Mouse (Mus musculus) lung, postnatal 0 days (tissue): ENCODE results near the gene Nlrc3. TPM values are rescaled to one million over a fixed set of nuclear protein-coding genes. Genes with fewer than 3 reads are reported as not detected.

Experiments used
- ATAC-seq: fragments of 200-750 bp; cut with Nextera tagmentation; 2 replicates; pipeline ENCODE4 v1.8.0; 2017; ENCODE audit warnings: moderate library complexity
- DNase-seq: peaks from one replicate; pipeline ENCODE4 v3.0.0-alpha.2; 2016; ENCODE audit warnings: low spot score
- H3K27ac ChIP-seq: fragments of 300-500 bp; sonication (generic); 2 replicates; pipeline ENCODE4 v1.5.1; 2014; ENCODE audit warnings: antibody characterized with exemption, mild to moderate bottlenecking, low read length, mixed read lengths
- H3K27me3 ChIP-seq: fragments of 300-500 bp; sonication (generic); replicated peaks from 2 replicates; pipeline ENCODE4 v1.6.1; 2014; ENCODE audit warnings: low read length, mixed read lengths; ENCODE audit not compliant: insufficient read depth
- H3K36me3 ChIP-seq: fragments of 300-500 bp; sonication (generic); 2 replicates; pipeline ENCODE4 v1.6.1; 2014; ENCODE audit warnings: low read length, mixed read lengths; ENCODE audit not compliant: insufficient read depth
- H3K4me1 ChIP-seq: fragments of 300-500 bp; sonication (generic); 2 replicates; pipeline ENCODE4 v1.6.1; 2014; ENCODE audit warnings: antibody characterized with exemption, low read depth, low read length, mixed read lengths; ENCODE audit not compliant: insufficient read depth
- H3K4me2 ChIP-seq: fragments of 300-500 bp; sonication (generic); replicated peaks from 2 replicates; pipeline ENCODE4 v1.6.1; 2014; ENCODE audit warnings: low read depth, mild to moderate bottlenecking, low read length, moderate library complexity, mixed read lengths
- H3K4me3 ChIP-seq: fragments of 300-500 bp; sonication (generic); 2 replicates; pipeline ENCODE4 v1.5.1; 2014; ENCODE audit warnings: low read depth, low read length
- H3K9ac ChIP-seq: fragments of 300-500 bp; sonication (generic); replicated peaks from 2 replicates; pipeline ENCODE4 v1.6.1; 2014; ENCODE audit warnings: low read depth, mild to moderate bottlenecking
- H3K9me3 ChIP-seq: fragments of 300-500 bp; sonication (generic); 2 replicates; pipeline ENCODE4 v1.6.1; 2016; ENCODE audit warnings: low read length, mixed read lengths
- CTCF ChIP-seq: IDR thresholded peaks from 2 replicates; pipeline ENCODE4 v1.5.1; 2016; ENCODE audit warnings: antibody characterized with exemption, mild to moderate bottlenecking
- EP300 ChIP-seq: IDR thresholded peaks from 2 replicates; pipeline ENCODE4 v1.6.1; 2016; ENCODE audit warnings: antibody characterized with exemption, mild to moderate bottlenecking, control low read depth
- WGBS: fragments of 180-500 bp; shearing (Covaris S2); extraction: QIAGEN DNeasy Blood & Tissue Kit; methylation state at CpG from one replicate; pipeline ENCODE4 v1.1.7; 2014; 5-methylcytosine and 5-hydroxymethylcytosine counted together
- polyA plus RNA-seq: library from polyadenylated mRNA; unstranded; fragments of >200 nt; fragmentation: Nextera tagmentation; extraction: Ambion mirVana; gene quantifications from 2 replicates; pipeline ENCODE4 v1.2.1, GENCODE M21; 2015

Gene Nlrc3
- polyA plus RNA-seq, 1 experiment from 2014 or later, result 0.88 TPM

DNA sequence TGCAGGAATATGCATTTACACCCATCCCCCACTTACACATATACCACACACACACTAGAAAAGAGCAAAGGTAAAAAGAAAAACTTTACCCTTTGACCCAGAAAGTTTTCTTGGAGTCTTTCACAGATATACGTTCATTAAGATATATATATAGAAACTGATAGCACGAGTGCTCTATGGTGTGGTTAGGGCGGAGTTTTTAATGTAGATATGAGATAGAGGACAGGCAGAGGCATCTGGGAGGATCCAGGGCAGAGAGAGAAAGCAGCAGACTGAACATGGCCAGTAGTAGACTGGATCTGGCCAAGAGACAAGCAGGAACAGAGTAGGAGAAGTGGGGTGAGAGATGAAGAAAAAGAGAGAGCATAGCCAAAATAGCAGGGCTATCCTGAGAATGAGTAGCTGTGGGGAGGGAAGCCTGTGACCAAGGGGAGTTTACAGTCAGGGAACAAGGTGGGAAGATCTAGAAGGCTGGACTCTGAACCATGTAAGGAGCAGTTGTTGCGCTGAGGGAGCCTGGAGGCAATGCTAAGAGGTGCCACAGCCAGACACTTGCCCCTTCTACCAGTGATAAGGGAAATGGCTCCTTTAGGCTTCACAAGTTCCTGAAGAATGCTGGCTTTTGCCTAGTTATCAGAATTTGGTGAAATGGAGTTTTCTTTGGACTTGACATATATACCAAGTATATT lies 36.6 kb upstream of the Nlrc3 start:
- no peaks in the 10 kb centered on the region for H3K36me3 ChIP-seq
- no peak overlapping the region for H3K9ac ChIP-seq
- WGBS, result 54% methylated on average over 4 of the region's 4 CpGs
- H3K27ac ChIP-seq, result no peak overlapping the region
- no peaks in the 10 kb centered on the region for H3K4me1 ChIP-seq
- ATAC-seq (no peak), DNase-seq (no peak)
- no peak overlapping the region for H3K4me3 ChIP-seq
- H3K27me3 ChIP-seq, result no peaks in the 10 kb centered on the region
- H3K4me2 ChIP-seq, result no peak overlapping the region
- TF ChIP-seq EP300 (no peak), CTCF (no peak)
- no peaks in the 10 kb centered on the region for H3K9me3 ChIP-seq

DNA sequence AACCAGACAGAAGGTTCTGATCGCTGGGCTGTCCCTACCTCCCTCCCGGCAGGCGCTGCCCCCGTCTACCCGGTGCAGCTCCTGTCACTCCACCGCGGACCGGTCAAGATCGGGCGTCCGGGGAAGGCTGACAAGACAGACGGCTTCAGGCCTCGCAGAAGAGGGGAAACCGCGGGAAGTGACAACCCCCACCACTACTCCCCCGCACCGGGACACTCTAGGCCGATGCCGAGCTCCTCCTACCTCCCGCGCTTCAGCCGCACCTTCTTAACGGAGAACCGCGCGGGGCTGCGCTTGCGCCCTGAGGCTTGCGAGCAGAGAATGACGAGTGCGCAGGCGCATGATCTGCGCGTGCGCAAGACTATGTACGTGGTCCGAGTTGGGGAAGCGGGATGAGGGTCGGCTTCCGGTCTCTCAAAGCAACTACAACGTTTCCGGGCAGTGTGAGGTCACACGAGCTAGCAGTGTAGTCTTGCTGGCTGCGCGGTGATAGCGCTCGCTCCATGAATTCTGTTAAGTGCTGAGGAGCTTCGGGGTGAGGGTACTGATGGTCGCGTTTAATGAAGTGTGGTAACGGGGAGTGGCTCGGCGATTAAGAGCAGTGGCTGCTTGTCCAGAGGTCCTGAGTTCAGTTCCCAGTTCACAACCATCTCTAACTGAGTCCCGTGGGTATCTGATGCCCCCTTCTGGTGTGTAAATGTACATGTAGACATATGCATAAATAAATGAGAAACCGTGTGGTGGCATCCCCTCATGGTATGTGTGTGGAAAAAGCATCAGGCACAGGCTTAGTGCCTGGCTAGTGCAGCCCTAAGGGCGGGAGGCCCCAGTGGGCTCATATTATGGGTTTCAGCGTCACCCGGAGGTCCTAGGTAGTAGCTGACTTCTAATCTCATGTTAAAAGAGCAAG lies 27.3 kb upstream of the Nlrc3 start, which contains the start of gene Slx4:
TSS of gene Slx4 (minus strand) at position 282 of the 910 bp plus-strand sequence.
- peak within 1 kb of the TSS; percentile 80 for H3K4me3 ChIP-seq
- 2% methylated on average over 51 of the region's 58 CpGs for WGBS

DNA sequence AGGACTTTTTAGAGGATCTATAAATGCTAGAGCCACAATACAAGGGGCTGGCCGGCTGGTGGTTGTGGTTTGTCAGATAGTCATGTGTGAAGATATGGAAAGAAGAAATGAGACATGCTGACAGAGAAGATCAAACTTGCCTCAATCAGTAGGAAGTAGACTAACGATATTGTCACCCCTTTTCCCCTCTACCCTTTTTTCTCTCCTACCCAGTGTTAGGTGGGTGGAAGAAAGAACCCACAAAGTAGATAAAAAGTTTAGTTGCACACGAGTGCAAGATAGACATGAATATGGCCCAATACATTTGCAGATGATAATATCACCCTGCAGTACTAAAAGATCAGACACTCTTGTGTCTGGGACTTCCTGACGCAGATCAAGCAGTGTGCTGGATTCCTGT lies 12.0 kb upstream of the Nlrc3 start:
- Histone ChIP-seq H3K36me3 (peaks cover 37% of the 10 kb centered on the region), H3K4me3 (no peak overlapping the region), H3K4me1 (no peaks in the 10 kb centered on the region), H3K9me3 (no peaks in the 10 kb centered on the region), H3K27ac (no peak overlapping the region), H3K9ac (no peak overlapping the region), H3K27me3 (no peaks in the 10 kb centered on the region), H3K4me2 (no peak overlapping the region)
- ATAC-seq, result no peak
- DNase-seq, result no peak
- 90% methylated on average over 4 of the region's 4 CpGs for WGBS
- no peak for TF ChIP-seq EP300
- no peak for TF ChIP-seq CTCF

More for the DNA sequence above, 27.3 kb upstream of the Nlrc3 start, which contains the start of gene Slx4:
- Histone ChIP-seq H3K9ac (peak within 1 kb of the TSS; percentile 71), H3K27me3 (no peaks in the 10 kb centered on the region), H3K27ac (peak within 1 kb of the TSS; percentile 85), H3K4me1 (peaks cover 3% of the 10 kb centered on the region), H3K4me2 (peak within 1 kb of the TSS; percentile 85), H3K36me3 (peaks cover 6% of the 10 kb centered on the region; the same call in 1 of the 2 replicates), H3K9me3 (no peaks in the 10 kb centered on the region)
- ATAC-seq (peak; percentile 99), DNase-seq (peak; percentile 98)
- no peak for TF ChIP-seq EP300
- peak; percentile 72 for TF ChIP-seq CTCF

DNA sequence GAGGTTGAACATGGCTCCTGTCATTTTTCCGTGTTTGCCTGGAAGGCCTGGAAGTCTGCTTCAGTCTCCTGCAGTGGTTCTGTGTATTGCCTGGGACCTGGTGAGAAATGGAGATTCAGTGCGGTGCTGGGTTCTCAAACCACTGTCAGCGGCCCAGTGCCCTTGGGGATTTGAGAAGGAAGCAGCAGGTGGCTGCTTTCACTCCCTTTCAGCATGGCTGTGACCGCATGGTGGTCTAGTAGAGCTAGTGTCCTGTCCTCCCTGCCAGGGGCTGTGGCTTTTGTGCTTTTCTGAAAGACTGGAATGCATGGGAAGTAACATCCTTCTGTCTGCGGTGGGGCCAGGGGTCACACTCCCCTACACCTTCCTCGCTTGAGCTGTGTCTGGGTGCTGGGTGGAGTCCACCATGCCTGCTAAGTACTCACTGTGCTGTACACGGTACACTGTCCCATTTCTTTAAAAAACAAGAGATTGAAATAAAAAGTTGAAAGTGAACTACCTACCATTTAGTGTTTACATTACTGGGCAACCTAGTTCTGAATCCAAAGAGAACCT lies 6.8 kb upstream of the Nlrc3 start:
- TF ChIP-seq CTCF (no peak), EP300 (no peak)
- WGBS, result 81% methylated on average over 7 of the region's 7 CpGs
- Histone ChIP-seq H3K27me3 (no peaks in the 10 kb centered on the region), H3K4me1 (no peaks in the 10 kb centered on the region), H3K36me3 (peaks cover 37% of the 10 kb centered on the region), H3K9me3 (no peaks in the 10 kb centered on the region), H3K27ac (no peak overlapping the region), H3K4me2 (no peak overlapping the region), H3K4me3 (no peak overlapping the region), H3K9ac (no peak overlapping the region)
- ATAC-seq (no peak), DNase-seq (no peak)

DNA sequence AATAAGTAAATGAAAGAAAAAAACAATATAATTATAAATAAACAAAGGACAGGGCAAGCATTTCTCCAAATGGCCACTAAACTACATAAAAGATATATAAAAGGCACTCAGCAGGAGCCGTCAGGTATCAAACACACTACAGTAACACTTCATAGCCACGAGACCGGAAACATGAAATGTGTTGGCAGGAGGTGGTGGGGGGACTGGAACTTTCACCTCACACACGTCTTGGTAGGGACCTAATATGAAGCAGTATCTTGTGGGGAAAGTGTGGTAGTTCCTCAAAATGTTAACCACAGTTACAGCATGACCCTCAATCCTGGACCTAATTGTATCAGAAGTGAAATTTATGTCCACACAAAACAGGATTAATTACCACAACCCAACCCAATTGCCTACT lies 5.7 kb upstream of the Nlrc3 start:
- no peak overlapping the region for H3K4me3 ChIP-seq
- no peaks in the 10 kb centered on the region for H3K27me3 ChIP-seq
- DNase-seq (no peak), ATAC-seq (no peak)
- H3K9me3 ChIP-seq, result no peaks in the 10 kb centered on the region
- no peak overlapping the region for H3K9ac ChIP-seq
- H3K4me1 ChIP-seq, result no peaks in the 10 kb centered on the region
- no peak overlapping the region for H3K4me2 ChIP-seq
- H3K36me3 ChIP-seq, result peaks cover 36% of the 10 kb centered on the region
- no peak overlapping the region for H3K27ac ChIP-seq
- 76% methylated on average over 4 of the region's 4 CpGs for whole genome bisulfite sequencing
- no peak for TF ChIP-seq EP300
- no peak for TF ChIP-seq CTCF

DNA sequence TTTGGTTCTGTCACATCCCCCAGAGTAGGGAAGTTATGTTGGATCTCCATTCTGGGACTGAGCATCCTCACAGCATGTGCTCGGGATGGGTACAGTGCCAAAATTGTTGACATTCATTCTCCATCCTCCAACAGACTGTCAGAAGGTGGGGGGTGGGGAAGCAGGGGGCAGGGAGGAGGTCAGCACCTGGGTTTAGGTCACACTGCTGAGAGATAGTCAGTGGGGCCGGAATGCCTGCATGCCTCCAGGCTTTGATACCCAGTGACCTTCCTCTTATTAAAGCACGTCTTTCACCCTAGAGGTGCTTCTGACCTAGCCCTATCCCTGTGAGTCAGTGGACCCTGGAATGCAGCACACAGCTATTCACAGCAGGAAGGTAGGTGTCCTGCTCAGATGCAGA lies 280 bp upstream of the Nlrc3 start:
- no peaks in the 10 kb centered on the region for H3K4me1 ChIP-seq
- DNase-seq (no peak), ATAC-seq (no peak)
- no peak overlapping the region for H3K4me2 ChIP-seq
- no peaks in the 10 kb centered on the region for H3K27me3 ChIP-seq
- H3K9me3 ChIP-seq, result no peaks in the 10 kb centered on the region
- H3K36me3 ChIP-seq, result peaks cover 7% of the 10 kb centered on the region; the same call in 1 of the 2 replicates
- 22% methylated on average over 3 of the region's 3 CpGs for WGBS
- TF ChIP-seq EP300 (no peak), CTCF (no peak)
- no peak overlapping the region for H3K9ac ChIP-seq
- H3K4me3 ChIP-seq, result no peak overlapping the region
- no peak overlapping the region for H3K27ac ChIP-seq
